Mouse (Mus musculus) urinary bladder, adult 18-20 months (tissue): ENCODE measurements around the gene Ndst2.
"Not testable (repeated sequence)": the region's sequence is repeated elsewhere in the genome, so short reads cannot be mapped to it uniquely, and the experiment has no call there.

Experiments used
- DNase-seq, 2 experiments: peaks; one replicate each; pipeline ENCODE4 v3.0.0; 2022; ENCODE audit warnings: low spot score in 2 of 2, mixed read lengths in 2 of 2

The Ndst2 gene

DNA sequence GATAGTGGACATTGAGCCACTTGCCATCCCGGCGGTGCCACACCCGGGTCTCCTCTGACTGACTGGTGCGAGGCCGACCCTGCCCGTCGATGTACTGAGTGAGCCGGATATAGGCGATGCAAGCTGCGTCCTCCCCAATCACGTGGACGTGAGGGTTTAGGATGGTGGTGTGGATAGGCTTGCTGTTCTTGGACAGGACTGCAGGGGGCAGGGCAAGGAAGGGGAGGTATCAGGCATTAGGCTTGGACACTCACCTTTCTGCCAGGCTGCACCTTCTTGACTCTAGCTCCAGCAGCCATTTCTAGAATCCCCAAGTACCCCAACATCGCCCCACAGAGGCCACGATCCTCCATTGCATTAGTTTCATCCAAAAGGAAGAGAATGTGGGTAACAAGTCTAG, 2.9 kb upstream of the Ndst2 start:
- DNase-seq: peak; percentile 46 to 64

DNA sequence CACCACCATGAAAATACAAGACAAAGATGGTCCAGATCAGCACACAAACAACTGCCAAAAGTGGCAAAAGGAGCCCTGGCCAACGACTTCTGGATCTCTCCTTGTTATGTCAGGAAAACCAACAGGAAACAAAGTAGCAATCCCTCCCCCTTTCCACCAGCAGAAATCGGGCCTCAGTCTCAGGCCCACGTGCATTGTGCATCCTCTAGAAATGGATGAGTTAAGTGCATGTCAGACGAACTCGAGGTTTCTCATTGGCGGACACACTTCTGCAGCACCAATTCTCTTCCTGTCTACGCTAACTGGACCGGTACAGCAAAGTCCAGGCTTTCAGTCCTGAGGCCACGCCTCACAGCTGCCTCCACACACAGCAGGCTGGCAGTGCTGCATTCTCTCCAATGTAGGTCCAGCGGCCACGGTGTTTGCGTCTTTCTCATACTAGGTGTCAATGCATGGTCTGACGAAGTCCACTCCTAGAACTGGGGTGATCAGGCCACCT, 1.6 kb upstream of the Ndst2 start:
- no peak for DNase-seq

DNA sequence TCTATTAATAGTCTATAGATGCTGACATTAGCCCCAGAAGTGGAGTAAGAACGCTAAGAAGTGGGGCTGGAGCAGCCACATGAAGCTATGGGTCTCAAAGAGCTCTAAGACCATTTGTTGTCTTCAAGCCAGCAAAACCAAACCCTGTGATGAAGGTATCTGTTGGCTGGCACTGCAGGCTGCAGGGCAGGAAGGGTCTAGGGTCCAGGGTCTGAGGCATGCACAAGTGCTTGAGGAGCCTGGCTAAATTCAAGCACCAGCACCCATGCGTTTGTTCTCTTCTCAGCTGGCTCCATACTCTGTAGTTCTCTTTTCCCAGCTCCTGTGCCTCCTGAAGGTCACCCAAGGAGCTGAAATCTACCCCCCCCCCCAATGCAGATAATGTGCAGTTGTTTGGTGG, 690 bp upstream of the Ndst2 start:
- DNase-seq: no peak

DNA sequence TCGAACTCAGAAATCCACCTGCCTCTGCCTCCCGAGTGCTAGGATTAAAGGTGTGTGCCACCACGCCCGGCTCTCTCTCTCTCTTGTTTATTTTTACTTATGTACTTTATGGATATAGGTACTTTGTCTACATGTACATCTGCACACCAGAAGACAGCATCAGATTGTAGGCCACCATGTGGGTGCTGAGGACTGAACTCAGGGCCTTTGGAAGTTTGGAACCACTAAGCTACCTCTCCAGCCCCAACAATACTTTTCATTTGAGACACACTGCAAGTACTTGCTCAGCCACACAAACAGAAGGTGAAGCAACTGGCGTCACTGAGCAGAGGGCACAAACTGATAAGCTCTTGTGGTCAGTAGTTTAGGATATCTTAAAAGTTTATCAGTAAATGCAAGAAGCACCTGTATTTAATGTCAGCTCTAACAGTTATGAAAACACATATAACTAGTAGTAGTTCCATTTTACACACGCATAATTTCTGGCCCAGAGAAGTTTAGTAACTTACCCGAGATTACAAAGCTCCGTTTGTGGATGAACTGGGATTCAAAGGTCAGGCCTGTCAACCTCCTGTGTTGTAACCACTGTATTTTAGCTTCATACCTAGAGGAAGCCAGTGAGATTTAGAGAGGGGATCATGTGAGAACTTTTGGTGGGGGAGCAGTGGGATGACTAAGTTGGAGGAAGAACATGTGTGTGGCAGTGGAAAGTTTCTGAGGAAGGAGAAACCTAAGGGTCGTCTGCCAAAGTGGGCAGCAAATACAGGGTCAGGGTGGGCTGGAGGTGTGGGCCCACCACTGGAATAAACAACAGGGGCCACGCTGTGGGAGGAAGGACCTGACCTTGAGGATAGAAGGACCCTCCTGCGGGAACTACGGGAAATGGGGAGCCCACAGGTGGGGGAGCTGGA, 1.1 kb downstream of the Ndst2 start:
- DNase-seq: no peak

DNA sequence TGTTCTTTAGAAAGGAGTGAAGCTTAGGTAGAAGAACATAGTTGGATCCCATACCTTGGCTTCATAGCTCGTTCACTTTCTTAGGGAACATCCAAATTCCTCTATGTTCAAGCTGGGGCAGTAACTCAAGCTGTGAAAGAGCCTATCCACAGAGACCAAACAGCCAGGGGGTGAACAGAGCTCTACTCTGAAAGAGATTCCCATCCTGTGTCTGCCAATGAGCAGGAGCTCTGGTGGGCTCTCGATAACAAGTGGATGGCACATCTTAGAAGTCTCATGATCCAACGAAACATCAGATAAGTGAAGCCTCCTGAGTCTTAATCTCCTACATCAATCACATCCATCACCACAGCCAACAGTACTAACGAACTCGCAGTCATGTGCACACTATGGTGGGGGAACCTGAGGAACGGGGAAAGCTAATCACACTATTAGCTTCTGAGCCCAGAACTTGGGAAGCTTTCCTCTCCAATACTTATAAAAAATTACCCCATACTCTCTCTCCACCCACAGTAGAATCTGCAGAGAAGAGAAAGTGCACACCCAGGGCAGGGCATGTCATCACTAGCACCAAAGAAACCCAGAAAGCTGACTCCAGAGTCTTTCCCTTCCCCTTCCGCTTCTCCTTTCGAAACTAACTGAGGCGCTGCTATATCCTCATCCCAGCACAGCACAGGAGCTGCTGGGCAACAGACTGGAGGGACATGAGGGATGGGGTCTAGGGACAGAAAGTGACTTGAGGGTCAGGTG, 3.3 kb downstream of the Ndst2 start:
- DNase-seq: no peak

DNA sequence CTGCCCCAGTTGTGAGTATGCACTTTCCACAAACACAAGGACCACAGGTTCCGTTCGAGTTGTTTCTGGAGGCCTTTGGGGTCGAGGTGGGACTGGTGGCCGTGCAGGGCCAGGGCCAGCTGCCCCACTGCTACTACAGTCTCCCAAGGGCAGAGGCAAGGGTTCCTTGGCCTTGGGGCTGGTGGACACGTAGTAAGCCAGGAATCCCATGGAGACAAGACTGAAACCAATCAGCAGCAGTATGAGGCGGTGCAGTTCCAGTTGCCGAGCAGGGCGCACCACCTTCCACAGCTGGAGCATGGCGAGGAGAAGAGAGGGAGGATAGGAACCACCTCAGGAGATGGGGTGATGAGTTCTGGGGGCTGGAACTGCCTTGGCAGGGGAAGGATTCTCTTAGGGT, 4.5 kb downstream of the Ndst2 start:
- DNase-seq: no peak

DNA sequence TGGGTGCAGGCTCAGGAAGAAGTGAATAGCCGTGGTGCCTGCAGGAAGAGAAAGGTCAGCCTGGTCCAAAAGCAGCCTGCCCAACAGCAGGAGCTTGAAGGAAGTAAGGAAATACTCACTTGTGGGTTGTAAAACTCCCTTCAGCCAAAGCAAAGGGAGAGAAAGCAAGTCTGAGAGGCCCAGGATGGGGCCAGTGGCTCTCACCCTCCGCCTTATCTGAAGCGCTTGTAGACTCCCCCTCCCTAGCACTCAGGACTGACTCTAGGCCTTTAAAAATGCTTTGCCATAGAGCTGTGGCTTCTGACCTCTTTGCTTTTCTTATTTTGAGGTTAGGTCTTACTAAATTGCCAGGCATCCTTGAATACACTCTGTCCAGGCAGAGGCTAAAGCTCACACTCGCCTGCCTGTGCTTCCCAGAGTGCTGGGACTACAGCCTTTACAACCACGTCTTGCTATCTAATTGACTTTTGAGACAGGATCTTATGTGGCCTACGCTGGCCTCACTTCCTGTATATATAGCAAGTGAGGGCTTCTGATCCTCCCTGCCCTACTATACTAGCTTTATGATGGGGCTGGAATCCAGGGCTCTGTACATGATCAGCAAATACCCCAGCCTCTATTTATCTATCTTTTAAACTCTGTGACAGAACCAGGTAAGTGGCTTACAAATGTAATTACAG, 8.6 kb downstream of the Ndst2 start:
- no peak for DNase-seq

DNA sequence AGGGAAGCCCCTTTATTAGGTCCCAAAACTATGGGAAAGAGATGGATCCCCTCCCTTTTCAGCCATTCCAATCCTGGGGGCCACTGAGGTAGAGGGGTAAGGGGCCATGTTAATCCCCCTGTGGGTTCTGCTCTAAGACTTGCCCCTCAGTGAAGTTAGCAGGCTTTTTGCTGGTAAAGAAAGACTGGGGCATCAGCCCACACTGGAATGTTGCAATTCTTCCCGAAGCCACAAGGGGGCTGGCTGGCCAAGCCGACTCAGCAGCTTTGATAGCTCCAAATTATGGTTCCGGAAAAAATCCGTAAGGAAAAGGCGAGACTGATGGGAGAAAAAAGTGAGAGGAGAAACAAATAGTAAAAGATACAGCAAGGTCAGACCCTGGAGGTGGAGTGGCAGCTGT, 10.3 kb downstream of the Ndst2 start:
- peak in 1 of 2 experiments; percentile 51 for DNase-seq

DNA sequence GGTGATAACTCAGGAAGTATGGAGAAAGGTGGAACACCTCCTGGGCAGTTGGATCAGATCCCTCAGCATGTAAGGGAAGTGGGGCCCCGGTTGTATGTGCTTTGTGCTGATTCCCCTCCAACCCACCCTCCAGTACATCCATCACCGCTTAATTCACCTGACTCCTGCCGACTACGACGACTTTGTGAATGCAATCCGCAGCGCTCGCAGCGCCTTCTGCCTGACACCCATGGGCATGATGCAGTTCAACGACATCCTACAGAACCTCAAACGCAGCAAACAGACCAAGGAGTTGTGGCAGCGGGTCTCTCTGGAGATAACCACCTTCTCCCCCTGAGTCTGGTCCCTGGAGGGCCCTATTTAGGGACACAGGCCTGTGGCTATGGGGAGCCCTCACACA, 11.4 kb downstream of the Ndst2 start:
- no peak for DNase-seq

DNA sequence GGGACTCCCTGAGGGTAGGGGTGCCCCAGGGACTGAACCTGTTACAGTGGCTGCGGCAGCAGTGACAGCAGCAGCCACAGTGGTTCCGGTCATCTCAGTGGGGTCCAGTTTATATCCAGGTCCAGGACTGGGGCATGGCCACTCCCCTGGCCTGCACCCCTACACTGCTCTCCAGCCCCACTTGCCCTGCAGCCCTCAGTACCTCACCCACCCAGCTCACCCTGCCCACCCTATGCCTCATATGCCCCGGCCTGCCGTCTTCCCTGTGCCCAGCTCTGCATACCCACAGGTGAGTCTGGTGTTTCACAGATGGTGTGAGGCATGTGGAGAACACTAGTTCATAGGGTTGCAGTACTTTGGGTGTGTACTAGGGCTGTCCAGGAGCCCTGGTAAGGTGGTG, 13.0 kb downstream of the Ndst2 start:
- DNase-seq: no peak

DNA sequence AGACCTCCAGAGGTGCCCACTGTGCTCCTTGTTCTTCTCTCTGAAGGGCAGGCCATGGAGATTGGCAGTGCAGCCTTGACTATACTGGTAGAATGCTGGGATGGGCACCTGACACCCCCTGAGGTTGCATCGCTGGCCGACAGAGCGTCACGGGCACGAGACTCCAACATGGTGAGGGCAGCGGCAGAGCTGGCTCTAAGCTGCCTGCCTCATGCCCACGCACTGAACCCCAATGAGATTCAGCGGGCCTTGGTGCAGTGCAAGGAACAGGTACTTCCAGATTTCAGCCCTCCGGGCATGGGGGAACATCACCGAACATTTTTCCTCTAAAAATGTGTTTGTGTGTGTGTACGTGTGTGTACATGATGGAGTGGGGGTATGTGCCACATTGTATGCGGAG, 14.6 kb downstream of the Ndst2 start:
- no peak for DNase-seq

DNA sequence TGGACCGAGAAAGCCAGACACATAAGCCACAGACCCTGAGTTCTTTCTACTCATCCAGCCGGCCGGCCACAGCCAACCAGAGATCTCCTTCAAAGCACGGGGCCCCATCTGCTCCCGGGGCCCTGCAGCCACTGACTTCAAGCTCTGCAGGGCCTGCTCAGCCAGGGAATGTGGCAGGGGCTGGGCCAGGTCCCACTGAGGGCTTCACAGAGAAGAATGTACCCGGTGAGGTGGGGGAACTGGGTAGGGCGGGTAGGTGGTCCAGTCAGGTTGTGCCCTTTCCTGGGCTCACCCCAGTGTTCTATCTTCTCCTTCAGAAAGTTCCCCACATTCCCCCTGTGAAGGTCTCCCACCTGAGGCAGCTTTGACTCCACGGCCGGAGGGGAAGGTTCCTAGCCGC, 15.9 kb downstream of the Ndst2 start:
- DNase-seq: no peak

DNA sequence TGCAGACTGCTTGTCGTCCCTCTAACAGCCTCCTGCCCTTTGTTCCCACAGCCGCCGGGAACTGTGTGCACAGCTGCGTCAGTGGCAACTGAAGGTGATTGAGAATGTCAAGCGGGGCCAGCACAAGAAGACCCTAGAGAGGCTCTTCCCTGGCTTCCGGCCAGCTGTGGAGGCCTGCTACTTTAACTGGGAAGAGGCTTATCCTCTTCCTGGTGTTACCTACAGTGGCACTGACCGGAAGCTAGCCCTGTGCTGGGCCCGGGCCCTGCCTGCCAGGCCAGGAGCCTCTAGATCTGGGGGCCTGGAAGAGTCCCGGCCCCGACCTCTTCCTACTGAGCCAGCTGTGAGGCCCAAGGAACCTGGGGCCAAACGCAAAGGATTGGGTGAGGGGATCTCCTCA, 20.5 kb downstream of the Ndst2 start:
- DNase-seq: no peak

DNA sequence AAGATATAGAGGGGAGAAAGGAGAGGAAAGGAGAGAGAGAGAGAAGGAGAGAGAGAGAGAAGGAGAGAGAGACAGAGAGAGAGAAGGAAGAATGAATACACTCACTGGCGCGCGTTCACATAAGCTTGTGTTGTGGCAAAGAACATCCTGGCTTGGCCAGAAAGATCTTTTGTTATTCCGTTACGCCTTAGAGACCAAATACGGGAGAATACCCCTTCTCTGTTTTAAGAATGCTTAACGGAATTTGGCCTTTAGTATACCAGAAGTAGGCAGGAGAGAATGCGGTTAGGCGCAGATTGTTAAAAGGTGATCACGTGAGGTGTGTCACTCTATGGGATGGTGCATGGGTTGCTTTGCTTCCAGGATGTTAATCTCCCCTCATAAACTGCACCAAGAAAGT, 26.1 kb downstream of the Ndst2 start:
- no peak for DNase-seq

DNA sequence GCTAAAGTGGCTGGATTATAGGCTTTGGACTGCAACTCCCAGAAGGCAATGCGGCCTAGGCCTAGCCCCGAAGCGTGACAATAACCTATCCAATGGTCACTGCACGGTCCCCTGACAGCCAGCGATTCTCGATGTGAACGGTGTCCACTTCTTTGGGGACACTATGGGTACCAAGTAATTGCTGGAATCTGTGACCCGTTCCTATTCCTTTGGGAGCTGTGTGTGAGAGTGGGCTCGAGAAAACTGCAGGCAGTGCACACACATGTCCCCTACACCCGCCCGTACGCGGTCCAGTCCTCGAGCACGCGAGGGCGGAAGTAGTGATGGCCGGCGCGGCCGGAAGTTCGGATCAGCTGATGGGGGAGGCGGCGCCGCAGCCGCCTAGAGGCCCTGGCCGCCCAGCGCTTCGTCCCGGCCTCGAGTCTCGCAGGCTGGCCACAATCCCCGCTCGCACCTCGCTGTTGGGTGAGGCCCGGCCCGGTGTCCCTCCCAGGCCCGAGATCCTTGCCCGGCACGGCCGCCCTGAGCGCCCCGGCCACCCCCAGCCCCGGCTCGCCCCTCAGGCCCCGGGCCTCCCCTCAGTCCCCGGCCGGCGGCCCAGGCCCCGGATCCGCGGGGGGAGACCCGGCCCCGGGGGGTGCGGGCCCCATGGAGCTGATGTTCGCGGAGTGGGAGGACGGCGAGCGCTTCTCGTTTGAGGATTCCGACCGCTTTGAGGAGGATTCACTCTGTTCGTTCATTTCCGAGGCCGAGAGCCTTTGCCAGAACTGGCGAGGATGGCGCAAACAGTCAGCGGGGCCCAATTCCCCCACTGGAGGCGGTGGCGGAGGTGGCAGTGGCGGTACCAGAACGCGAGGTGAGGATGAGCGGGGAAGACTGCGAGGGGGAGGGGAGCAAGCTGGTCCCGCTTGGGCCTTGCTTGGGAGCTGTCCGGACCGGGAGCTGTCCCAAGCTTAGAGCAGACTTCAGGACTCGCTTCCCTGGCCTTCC, 26.9 kb downstream of the Ndst2 start, which contains the start of gene Zswim8:
TSS of gene Zswim8 (plus strand) at position 352 of the 990 bp plus-strand sequence.
- DNase-seq: peak; percentile 85 to 86

DNA sequence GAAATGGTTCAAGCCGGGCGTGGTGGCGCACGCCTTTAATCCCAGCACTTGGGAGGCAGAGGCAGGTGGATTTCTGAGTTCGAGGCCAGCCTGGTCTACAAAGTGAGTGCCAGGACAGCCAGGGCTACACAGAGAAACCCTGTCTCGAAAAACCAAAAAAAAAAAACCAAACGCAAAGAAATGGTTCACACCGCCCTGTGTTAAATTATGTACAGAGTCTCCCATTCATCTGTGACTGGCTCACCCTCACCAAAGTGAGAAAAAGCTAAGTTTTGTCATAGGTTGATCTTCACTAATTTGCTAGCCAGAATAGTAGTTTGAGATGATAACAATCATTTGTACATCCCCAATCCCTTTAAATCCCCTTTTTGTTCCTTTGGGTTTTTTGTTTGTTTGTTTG, 30.9 kb downstream of the Ndst2 start:
- DNase-seq: not testable (repeated sequence)

DNA sequence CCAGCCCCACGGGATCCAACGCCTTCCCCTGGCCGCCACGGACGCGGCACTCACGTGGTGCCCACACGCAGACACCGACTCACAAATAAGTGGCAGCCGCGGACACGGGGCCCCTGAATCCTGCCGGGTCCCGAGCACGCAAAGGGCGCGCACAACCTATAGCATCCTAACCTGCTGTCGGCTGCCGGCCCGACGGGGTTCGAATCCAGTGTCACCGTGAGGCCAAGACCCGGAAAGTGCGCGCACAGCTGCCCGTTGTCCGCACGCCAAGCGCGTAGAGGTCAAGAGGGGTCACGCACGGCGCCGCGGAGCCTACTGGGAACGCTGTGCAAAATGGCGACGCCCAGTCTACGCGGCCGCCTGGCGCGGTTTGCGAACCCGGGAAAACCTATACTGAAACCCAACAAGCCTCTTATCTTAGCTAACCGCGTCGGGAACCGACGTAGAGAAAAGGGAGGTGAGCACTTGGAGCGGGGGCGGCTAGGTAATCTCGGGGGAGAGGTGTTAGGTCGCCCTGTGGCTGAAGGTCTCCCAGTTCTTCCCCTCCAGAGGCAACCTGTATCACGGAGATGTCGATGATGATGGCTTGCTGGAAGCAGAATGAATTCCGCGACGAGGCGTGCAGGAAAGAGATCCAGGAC, 31.5 kb downstream of the Ndst2 start, which contains the start of gene Chchd1:
TSS of gene Chchd1 (plus strand) at position 266 of the 641 bp plus-strand sequence.
- peak; percentile 83 to 96 for DNase-seq

DNA sequence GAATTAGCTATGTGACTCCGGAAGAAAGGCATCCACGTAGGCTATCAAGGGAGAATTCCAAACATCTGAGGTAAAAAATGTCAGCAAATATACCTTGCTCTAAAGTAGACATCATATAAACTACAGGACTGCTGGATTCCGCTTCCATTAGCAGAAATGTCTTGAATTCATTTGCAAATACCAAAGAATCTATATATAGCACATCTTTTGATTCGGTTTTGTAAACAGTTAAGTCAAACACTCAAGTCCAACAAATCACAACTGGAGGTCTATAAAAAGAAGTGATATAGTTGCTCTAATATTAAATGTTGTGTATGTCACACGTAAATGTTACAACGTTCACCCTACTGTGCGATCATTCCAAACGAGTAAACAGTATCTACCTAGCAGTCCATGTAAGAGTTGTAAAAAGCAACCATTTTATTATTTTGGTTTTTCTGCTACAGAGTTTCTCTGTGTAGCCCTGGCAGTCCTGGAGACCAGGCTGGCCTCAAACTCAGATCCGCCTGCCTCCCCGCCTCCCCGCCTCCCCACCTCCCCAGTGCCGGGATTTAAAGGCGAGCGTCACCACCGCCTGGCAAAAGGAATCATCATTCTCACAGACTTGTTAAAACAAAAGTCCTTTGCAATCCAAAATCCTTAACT, 32.1 kb downstream of the Ndst2 start:
- DNase-seq: no peak

DNA sequence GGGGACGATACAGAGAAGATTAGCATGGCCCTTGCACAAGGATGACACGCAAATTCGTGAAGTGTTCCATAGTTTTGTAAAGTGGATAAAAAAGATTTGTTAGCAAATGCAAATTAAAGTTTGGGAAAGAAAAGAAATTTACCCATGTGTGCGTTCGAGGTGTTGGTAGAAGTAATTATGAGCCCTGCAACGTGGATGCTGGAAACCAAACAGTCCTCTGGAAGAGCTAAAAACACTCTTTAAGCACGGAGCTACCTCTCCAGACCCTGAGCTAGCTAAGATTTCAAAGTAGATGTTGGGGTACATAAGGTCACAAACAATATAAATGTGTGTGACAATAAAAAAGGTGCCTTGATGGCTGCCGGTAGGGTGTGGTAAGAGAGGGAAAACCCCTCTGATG, 32.8 kb downstream of the Ndst2 start:
- DNase-seq: no peak

DNA sequence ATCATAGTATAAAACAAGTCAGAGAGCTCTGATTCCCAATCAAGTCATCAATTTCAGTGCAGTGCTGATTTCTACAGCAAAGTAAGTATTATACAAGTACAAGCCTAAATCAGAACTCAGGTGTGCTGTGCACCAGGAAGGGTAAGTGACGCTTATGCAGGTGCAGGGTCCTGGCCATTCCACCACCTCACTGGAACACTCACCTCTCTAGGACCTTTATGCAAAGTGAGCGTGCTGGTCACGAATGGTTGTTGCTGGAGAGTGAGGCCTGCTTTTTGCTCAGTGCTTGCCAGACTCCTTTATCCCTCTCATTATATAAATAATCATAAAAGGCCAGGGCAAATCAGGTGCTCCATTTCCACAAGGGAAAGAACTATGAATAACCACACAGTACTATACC, 34.0 kb downstream of the Ndst2 start:
- DNase-seq: no peak
